Mouse (Mus musculus): ENCODE measurements around the gene Dmrt3. TPM values are rescaled to one million over a fixed set of nuclear protein-coding genes. Genes with fewer than 3 reads are reported as not detected.

Gene Dmrt3
- polyA plus RNA-seq, 1 experiment from 2014 or later: not detected

- Histone ChIP-seq H3K27me3 (replicated peaks; ENCODE audit: control insufficient read depth, insufficient read depth, low read length) (peaks cover 100% of the 10 kb centered on the region), H3K9me3 (ENCODE audit: control insufficient read depth) (no peaks in the 10 kb centered on the region), H3K4me1 (replicated peaks; ENCODE audit: control insufficient read depth, insufficient read depth, low read length) (no peaks in the 10 kb centered on the region), H3K4me3 (ENCODE audit: low read depth, low read length) (no peak overlapping the region), H3K9ac (ENCODE audit: low read depth, low read length) (no peak overlapping the region), H3K4me2 (replicated peaks; ENCODE audit: low read depth) (no peak overlapping the region), H3K27ac (ENCODE audit: low read depth, low read length) (no peak overlapping the region), H3K36me3 (ENCODE audit: control insufficient read depth, insufficient read depth) (no peaks in the 10 kb centered on the region)
- no peak for TF ChIP-seq CTCF (IDR thresholded peaks at IDR 0.05; ENCODE audit: low read depth)
- 1% methylated on average over 33 of the region's 33 CpGs for WGBS
- no peak for ATAC-seq
Measured at GRCm38 (mm10) chr19:25608961-25609850, 895 bp upstream of the Dmrt3 start.

GRCm38 (mm10) chr19:25610411-25611111, 460 bp downstream of the Dmrt3 start:
- Histone ChIP-seq H3K27ac (ENCODE audit: low read depth, low read length) (no peak overlapping the region), H3K4me2 (replicated peaks; ENCODE audit: low read depth) (peak overlapping the region; percentile 68), H3K4me1 (replicated peaks; ENCODE audit: control insufficient read depth, insufficient read depth, low read length) (no peaks in the 10 kb centered on the region), H3K27me3 (replicated peaks; ENCODE audit: control insufficient read depth, insufficient read depth, low read length) (peaks cover 98% of the 10 kb centered on the region), H3K9me3 (ENCODE audit: control insufficient read depth) (no peaks in the 10 kb centered on the region), H3K36me3 (ENCODE audit: control insufficient read depth, insufficient read depth) (no peaks in the 10 kb centered on the region), H3K9ac (ENCODE audit: low read depth, low read length) (no peak overlapping the region), H3K4me3 (ENCODE audit: low read depth, low read length) (peak overlapping the region; percentile 40)
- ATAC-seq: peak; percentile 52
- TF ChIP-seq CTCF (IDR thresholded peaks at IDR 0.05; ENCODE audit: low read depth): no peak
- WGBS: under 1% methylated on average over 56 of the region's 71 CpGs

- Histone ChIP-seq H3K9ac (ENCODE audit: low read depth, low read length) (no peak overlapping the region), H3K27ac (ENCODE audit: low read depth, low read length) (no peak overlapping the region), H3K4me3 (ENCODE audit: low read depth, low read length) (peak overlapping the region; percentile 40), H3K4me1 (replicated peaks; ENCODE audit: control insufficient read depth, insufficient read depth, low read length) (no peaks in the 10 kb centered on the region), H3K36me3 (ENCODE audit: control insufficient read depth, insufficient read depth) (no peaks in the 10 kb centered on the region), H3K4me2 (replicated peaks; ENCODE audit: low read depth) (peak overlapping the region; percentile 68), H3K27me3 (replicated peaks; ENCODE audit: control insufficient read depth, insufficient read depth, low read length) (peaks cover 98% of the 10 kb centered on the region), H3K9me3 (ENCODE audit: control insufficient read depth) (no peaks in the 10 kb centered on the region)
- no peak for ATAC-seq
- TF ChIP-seq CTCF (IDR thresholded peaks at IDR 0.05; ENCODE audit: low read depth): no peak
- under 1% methylated on average over 40 of the region's 42 CpGs for WGBS
Measured at GRCm38 (mm10) chr19:25611116-25611515, 1.0 kb downstream of the Dmrt3 start.

- no peak overlapping the region for H3K4me2 ChIP-seq (replicated peaks; ENCODE audit: low read depth)
- WGBS: 10% methylated on average over 16 of the region's 16 CpGs
- no peak overlapping the region for H3K27ac ChIP-seq (ENCODE audit: low read depth, low read length)
- H3K9me3 ChIP-seq (ENCODE audit: control insufficient read depth): no peaks in the 10 kb centered on the region
- no peak for ATAC-seq
- no peaks in the 10 kb centered on the region for H3K4me1 ChIP-seq (replicated peaks; ENCODE audit: control insufficient read depth, insufficient read depth, low read length)
- TF ChIP-seq CTCF (IDR thresholded peaks at IDR 0.05; ENCODE audit: low read depth): no peak
- H3K9ac ChIP-seq (ENCODE audit: low read depth, low read length): no peak overlapping the region
- H3K27me3 ChIP-seq (replicated peaks; ENCODE audit: control insufficient read depth, insufficient read depth, low read length): peaks cover 98% of the 10 kb centered on the region
- H3K36me3 ChIP-seq (ENCODE audit: control insufficient read depth, insufficient read depth): no peaks in the 10 kb centered on the region
- H3K4me3 ChIP-seq (ENCODE audit: low read depth, low read length): no peak overlapping the region
Measured at GRCm38 (mm10) chr19:25611876-25612805, 2.0 kb downstream of the Dmrt3 start.

- 6% methylated on average over 6 of the region's 6 CpGs for WGBS
- no peak for TF ChIP-seq CTCF (IDR thresholded peaks at IDR 0.05; ENCODE audit: low read depth)
Measured at GRCm38 (mm10) chr19:25612806-25613295, 2.8 kb downstream of the Dmrt3 start.

More at GRCm38 (mm10) chr19:25612806-25613295, 2.8 kb downstream of the Dmrt3 start:
- no peak overlapping the region for H3K27ac ChIP-seq (ENCODE audit: low read depth, low read length)
- no peak overlapping the region for H3K4me2 ChIP-seq (replicated peaks; ENCODE audit: low read depth)
- H3K9me3 ChIP-seq (ENCODE audit: control insufficient read depth): no peaks in the 10 kb centered on the region
- ATAC-seq: no peak
- H3K4me1 ChIP-seq (replicated peaks; ENCODE audit: control insufficient read depth, insufficient read depth, low read length): no peaks in the 10 kb centered on the region
- H3K4me3 ChIP-seq (ENCODE audit: low read depth, low read length): no peak overlapping the region
- no peak overlapping the region for H3K9ac ChIP-seq (ENCODE audit: low read depth, low read length)
- no peaks in the 10 kb centered on the region for H3K36me3 ChIP-seq (ENCODE audit: control insufficient read depth, insufficient read depth)
- peaks cover 96% of the 10 kb centered on the region for H3K27me3 ChIP-seq (replicated peaks; ENCODE audit: control insufficient read depth, insufficient read depth, low read length)
